Comparison of ENCODE assay signal across 8 mouse cellular contexts in the genomic region with DNA sequence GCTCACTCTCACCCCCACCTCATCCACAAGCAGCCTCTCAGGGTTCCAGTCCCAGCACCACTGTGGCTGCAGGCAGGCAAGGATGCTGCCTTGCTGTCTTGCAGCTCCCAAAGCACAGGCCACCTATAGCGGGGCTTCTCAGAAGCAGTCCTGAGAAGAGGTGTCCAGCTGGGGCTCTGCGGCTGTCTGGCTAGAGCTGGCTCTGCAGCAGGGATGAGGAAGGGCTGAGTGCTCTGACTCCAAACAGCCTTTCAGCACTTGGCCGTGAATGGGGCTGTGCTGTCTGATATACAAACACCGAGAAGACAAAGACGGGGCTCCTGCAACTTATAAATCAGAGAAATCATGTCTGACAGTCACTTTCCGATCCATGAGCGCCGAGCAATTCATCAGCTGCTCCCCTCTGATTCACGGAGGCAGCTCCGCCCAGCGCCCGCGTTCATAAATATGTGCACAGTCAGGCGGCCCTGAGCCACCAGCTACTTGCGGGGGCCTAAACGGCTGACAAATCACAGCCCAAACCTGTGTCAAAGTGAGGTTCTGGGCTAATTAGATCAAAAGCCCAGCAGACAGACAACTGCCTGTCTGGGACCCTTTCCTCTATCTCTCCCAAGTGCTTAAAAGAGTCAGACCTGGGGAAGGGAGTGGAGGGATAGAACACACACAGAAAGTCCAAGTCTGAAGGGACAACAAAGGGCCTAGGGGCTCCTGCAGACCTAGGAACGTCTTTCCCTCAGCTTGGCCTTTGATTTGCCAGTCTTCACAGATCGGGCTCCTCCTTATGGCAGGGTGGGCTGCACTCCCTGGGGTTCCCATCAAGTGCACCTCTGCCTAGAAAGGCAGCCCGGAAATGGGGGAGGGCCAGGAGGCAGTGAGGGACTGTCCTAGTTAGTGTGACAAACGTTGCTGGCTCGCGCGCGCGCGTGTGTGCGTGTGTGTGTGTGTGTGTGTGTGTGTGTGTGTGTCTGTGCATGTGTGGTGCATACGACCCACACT.
DNase-seq lines count a peak whose midpoint lies in the region; ATAC-seq lines count a peak whose summit lies in the region.

No protein-coding gene starts in this region.

- H3K4me1 ChIP-seq in forebrain, embryonic 10.5 days: peaks cover 97% of the 10 kb centered on the region
- H3K4me1 ChIP-seq in stomach, embryonic 16.5 days (ENCODE audit: control insufficient read depth, insufficient read depth, low read length): peaks cover 14% of the 10 kb centered on the region; the same call in 1 of the 2 replicates

- ATAC-seq in stomach, embryonic 16.5 days (ENCODE audit: insufficient read depth, low FRiP score): no peak

- no peaks in the 10 kb centered on the region for H3K27me3 ChIP-seq in forebrain, embryonic 10.5 days (ENCODE audit: poor library complexity, severe bottlenecking)
- H3K27me3 ChIP-seq in stomach, embryonic 16.5 days (ENCODE audit: control insufficient read depth, insufficient read depth, low read length): no peaks in the 10 kb centered on the region

- peak; percentile 22 for DNase-seq in layer of hippocampus, adult 11-12 months (ENCODE audit: low spot score)
- no peak for DNase-seq in layer of hippocampus, adult 9-11 months
- peak; percentile 77 for DNase-seq in adrenal gland, postnatal 14 days
- DNase-seq in forebrain, embryonic 10.5 days (ENCODE audit: extremely low spot score, low spot score): no peak
- DNase-seq in layer of hippocampus, postnatal 14 days (ENCODE audit: low spot score in 2 of 2): peak; percentile 48 to 53
- no peak for DNase-seq in right cerebral cortex, postnatal 14 days
- no peak for DNase-seq in ovary, postnatal 10 days (ENCODE audit: low spot score)

- peaks cover 27% of the 10 kb centered on the region for H3K36me3 ChIP-seq in forebrain, embryonic 10.5 days (replicated peaks)
- H3K36me3 ChIP-seq in stomach, embryonic 16.5 days (ENCODE audit: control insufficient read depth, insufficient read depth, low read length): no peaks in the 10 kb centered on the region

- WGBS in forebrain, embryonic 10.5 days: 52% methylated on average over 28 of the region's 28 CpGs
- 14% methylated on average over 21 of the region's 28 CpGs for WGBS in stomach, embryonic 16.5 days

- peak overlapping the region; percentile 3; the same call in 1 of the 2 replicates for H3K4me3 ChIP-seq in forebrain, embryonic 10.5 days
- H3K4me3 ChIP-seq in stomach, embryonic 16.5 days (replicated peaks; ENCODE audit: low read length): 0 out of 2 replicates have a peak overlapping the region, but pooled peaks have one; percentile 17

- peak overlapping the region; percentile 83 for H3K27ac ChIP-seq in forebrain, embryonic 10.5 days
- no peak overlapping the region for H3K27ac ChIP-seq in stomach, embryonic 16.5 days (ENCODE audit: low read length)

- H3K9me3 ChIP-seq in forebrain, embryonic 10.5 days: no peaks in the 10 kb centered on the region
- no peaks in the 10 kb centered on the region for H3K9me3 ChIP-seq in stomach, embryonic 16.5 days (replicated peaks; ENCODE audit: control insufficient read depth, low read length)

- H3K9ac ChIP-seq in stomach, embryonic 16.5 days (ENCODE audit: low read length): peak overlapping the region; percentile 54

- peak overlapping the region; percentile 43; the same call in 1 of the 2 replicates for H3K4me2 ChIP-seq in stomach, embryonic 16.5 days (ENCODE audit: low read depth, low read length)

Comparison
In these comparisons a context has a peak if more than half of its experiments do, and no peak if none do; other contexts are left out.
1. DNase-seq: peak in layer of hippocampus, adult 11-12 months (single experiment), adrenal gland, postnatal 14 days (single experiment) and layer of hippocampus, postnatal 14 days (2 of 2); none in layer of hippocampus, adult 9-11 months (single experiment), forebrain, embryonic 10.5 days (single experiment), right cerebral cortex, postnatal 14 days (single experiment) and ovary, postnatal 10 days (single experiment).